Comparison of ENCODE assay signal across 8 mouse cellular contexts in the genomic region with DNA sequence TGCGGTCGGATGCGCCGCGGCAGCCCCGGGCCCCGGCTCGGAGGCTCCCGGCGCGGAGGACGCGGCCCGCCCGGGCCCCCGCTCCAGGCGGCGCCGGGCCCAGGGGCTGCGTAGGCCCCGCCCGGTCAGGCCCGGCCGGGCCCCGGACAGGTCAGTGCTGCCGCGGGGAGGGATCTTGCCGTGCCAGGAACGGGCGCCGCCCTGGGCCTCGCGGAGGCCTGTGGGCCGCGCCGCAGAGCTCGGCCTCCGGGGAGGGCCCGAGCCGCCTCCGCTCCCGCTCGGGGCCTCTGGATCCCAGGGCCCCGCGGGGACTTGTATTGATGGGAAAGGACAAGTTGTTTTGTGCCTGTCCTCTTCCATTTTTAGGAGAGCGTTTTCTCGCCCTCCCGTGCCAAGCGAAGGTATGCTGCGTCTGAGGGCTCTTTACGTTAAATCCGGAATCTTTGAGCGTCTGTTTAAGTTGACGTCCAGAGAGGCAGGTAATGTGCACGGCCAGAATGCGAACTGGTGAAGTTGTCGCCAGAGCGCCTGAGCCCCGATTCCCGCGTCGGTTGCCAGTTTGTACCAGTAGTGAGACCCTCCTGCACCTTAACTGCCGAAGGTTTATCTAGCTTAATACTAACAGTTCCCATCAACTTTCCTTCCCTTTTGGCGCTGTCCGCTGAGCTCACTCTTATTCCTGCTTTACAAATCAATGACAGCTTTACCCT. TPM values are rescaled to one million over a fixed set of nuclear protein-coding genes. Genes with fewer than 3 reads are reported as not detected.
DNase-seq lines count a peak whose midpoint lies in the region; ATAC-seq and TF ChIP-seq lines count a peak whose summit lies in the region.

No protein-coding gene starts in this region.

- peak overlapping the region; percentile 88 for H3K4me2 ChIP-seq in liver, embryonic 14.5 days (ENCODE audit: low read depth)

- H3K4me1 ChIP-seq in liver, embryonic 14.5 days (replicated peaks; ENCODE audit: control insufficient read depth in 2 of 2, insufficient read depth in 2 of 2, low read length in 1 of 2), result peaks cover 19 to 28% of the 10 kb centered on the region in 2 experiments

- H3K4me3 ChIP-seq in left cerebral cortex, adult 2 months, result peak overlapping the region; percentile 93
- H3K4me3 ChIP-seq in liver, embryonic 14.5 days (ENCODE audit: insufficient read depth in 1 of 2, low read depth in 2 of 2, low read length in 2 of 2), result peak overlapping the region; percentile 86 to 87

- TF ChIP-seq CTCF in left cerebral cortex, adult 2 months (IDR thresholded peaks at IDR 0.05), result no peak
- TF ChIP-seq CTCF in liver, embryonic 14.5 days (IDR thresholded peaks at IDR 0.05; ENCODE audit: low read depth), result no peak

- ATAC-seq in inflammation-experienced regulatory T-cells, adult 6 months, result peak; percentile 16
- ATAC-seq in liver, embryonic 14.5 days (ENCODE audit: insufficient read depth), result peak; percentile 93

- H3K9me3 ChIP-seq in liver, embryonic 14.5 days (ENCODE audit: control insufficient read depth, low read length), result no peaks in the 10 kb centered on the region

- no peak for TF ChIP-seq EP300 in liver, embryonic 14.5 days (IDR thresholded peaks at IDR 0.05; ENCODE audit: low read depth)

- DNase-seq in left cerebral cortex, adult 2 months (ENCODE audit: extremely low spot score in 1 of 2, low spot score in 2 of 2), result peak in 1 of 2 experiments; percentile 40
- no peak for DNase-seq in left cerebral cortex, adult 18-20 months (ENCODE audit: low spot score in 2 of 2)
- peak; percentile 64 for DNase-seq in cerebellum, adult 8-10 months
- DNase-seq in gastrocnemius, adult 18-20 months (ENCODE audit: low spot score), result peak; percentile 51
- peak; percentile 55 to 63 (median 60) for DNase-seq in liver, embryonic 14.5 days (ENCODE audit: low read depth in 3 of 3, low spot score in 3 of 3)
- DNase-seq in neural tube, embryonic 10.5 days (ENCODE audit: extremely low spot score, low spot score), result peak; percentile 65
- DNase-seq in retina, postnatal 1 day, result no peak

- H3K9ac ChIP-seq in liver, embryonic 14.5 days (replicated peaks), result peak overlapping the region; percentile 93

- H3K27me3 ChIP-seq in liver, embryonic 14.5 days (ENCODE audit: control insufficient read depth, insufficient read depth, low read length), result no peaks in the 10 kb centered on the region

- intact Hi-C loops in left cerebral cortex, adult 2 months (cut with DNase I), result loop anchor here (1.0 kb wide), 1 partner anchor 15 kb away; no protein-coding TSS in a partner anchor

- peak overlapping the region; percentile 90 for H3K27ac ChIP-seq in left cerebral cortex, adult 2 months
- peak overlapping the region; percentile 73 for H3K27ac ChIP-seq in liver, embryonic 14.5 days

- H3K36me3 ChIP-seq in liver, embryonic 14.5 days (replicated peaks; ENCODE audit: control insufficient read depth, insufficient read depth, low read depth), result peaks cover 2% of the 10 kb centered on the region

- under 1% methylated on average over 65 of the region's 65 CpGs for WGBS in liver, embryonic 14.5 days (ENCODE audit: insufficient replicate concordance)

RNA-seq across cellular contexts. Expression of gene A3galt2, which starts 27.3 kb away (rescaled TPM):
- total RNA-seq in left cerebral cortex, adult 2 months (2021), result under 1 TPM; 0.27 to 0.54 TPM
- under 1 TPM; 0.28 to 0.37 TPM for total RNA-seq in left cerebral cortex, adult 18-20 months (2021)
- total RNA-seq in gastrocnemius, adult 18-20 months (2021), result not detected
- under 1 TPM in 2 of 3 experiments, not detected in 1; 0.16 to 0.38 TPM for polyA plus RNA-seq in inflammation-experienced regulatory T-cells, adult 6 months (2017; shearing (Covaris generic))
- 0.06 and 0.09 TPM in 2 replicates for polyA plus RNA-seq in liver, embryonic 14.5 days (2012; rRNA removed)
- polyA plus RNA-seq in liver, embryonic 14.5 days (2014; fragmentation: Nextera tagmentation; extraction: Ambion mirVana), result 0.04 TPM in 1 of 2 replicates, not detected in the other

Comparison
In these comparisons a context has a peak if more than half of its experiments do, and no peak if none do; other contexts are left out.
1. DNase-seq: peak in cerebellum, adult 8-10 months (single experiment), gastrocnemius, adult 18-20 months (single experiment), liver, embryonic 14.5 days (3 of 3) and neural tube, embryonic 10.5 days (single experiment); none in left cerebral cortex, adult 18-20 months (0 of 2) and retina, postnatal 1 day (single experiment).